Mouse (Mus musculus): ENCODE results near the gene Arl6ip1. TPM values are rescaled to one million over a fixed set of nuclear protein-coding genes. Genes with fewer than 3 reads are reported as not detected.

Arl6ip1 gene
- total and polyA plus RNA-seq, 3 experiments = 214 to 248 (median 234) TPM

DNA sequence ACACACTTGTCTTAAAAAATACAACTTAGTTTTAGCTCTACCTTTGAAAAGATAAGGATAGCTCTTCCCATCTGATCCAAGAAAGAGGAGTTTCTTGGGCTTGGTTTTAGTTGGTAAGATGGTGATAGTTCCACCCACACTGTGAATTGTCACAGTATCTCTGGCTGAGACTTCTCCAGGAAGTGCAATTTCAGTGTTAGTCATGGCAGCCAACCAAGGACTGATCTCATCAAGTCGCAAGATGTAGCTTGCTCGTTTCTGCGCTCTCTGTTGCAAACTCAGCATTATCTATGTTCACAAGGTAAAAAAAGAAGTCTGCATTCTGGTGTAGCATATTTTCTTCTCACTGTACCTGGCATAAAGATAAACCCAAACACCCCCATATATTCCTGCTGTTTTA is 30.7 kb upstream of the Arl6ip1 start:
- no peaks in the 10 kb centered on the region for H3K4me1 ChIP-seq (ENCODE audit: control insufficient read depth in 1 of 2, insufficient read depth in 2 of 2)
- no peaks in the 10 kb centered on the region for H3K27me3 ChIP-seq (replicated peaks)
- no peak for DNase-seq (ENCODE audit: extremely low read depth)
- in situ Hi-C loops (cut with MboI; ENCODE audit: low pct_ligation_motif_present, low pct_unique_long_range_greater_than_20kb, low sequenced_read_pairs) (no loop called here), dilution Hi-C loops (cut with MboI; ENCODE audit: extremely low pct_ligation_motif_present, extremely low pct_unique_long_range_greater_than_20kb, low sequenced_read_pairs) (no loop called here)
- H3K4me3 ChIP-seq (replicated peaks in 1 of 3; ENCODE audit: low read depth in 2 of 3, low read length in 2 of 3, poor library complexity in 1 of 3) = no peak overlapping the region
- no peak for TF ChIP-seq JUND (conservative IDR thresholded peaks at IDR 0.05; ENCODE audit: low read depth, low read length)
- TF ChIP-seq MAX (IDR thresholded peaks at IDR 0.05; ENCODE audit: low read length) = no peak
- no peak for TF ChIP-seq SMC3 (IDR thresholded peaks at IDR 0.05; ENCODE audit: low read depth, low read length)
- TF ChIP-seq MAZ (IDR thresholded peaks at IDR 0.05; ENCODE audit: low read depth, low read length) = no peak
- no peak for TF ChIP-seq GABPA (IDR thresholded peaks at IDR 0.05; ENCODE audit: insufficient replicate concordance, low read depth, low read length)
- TF ChIP-seq E2F4 (IDR thresholded peaks at IDR 0.05; ENCODE audit: insufficient replicate concordance, low read depth, low read length) = no peak
- TF ChIP-seq TCF12 (IDR thresholded peaks at IDR 0.05; ENCODE audit: low read depth, low read length) = no peak
- no peak for TF ChIP-seq RCOR1 (conservative IDR thresholded peaks at IDR 0.05; ENCODE audit: low read depth, low read length)
- no peak for TF ChIP-seq POLR2AphosphoS2 (IDR thresholded peaks at IDR 0.05; ENCODE audit: low read depth, low read length)
- TF ChIP-seq ZNF384 (IDR thresholded peaks at IDR 0.05; ENCODE audit: low read depth, low read length) = no peak
- no peak for TF ChIP-seq NELFE (IDR thresholded peaks at IDR 0.05; ENCODE audit: low read depth, low read length)
- no peak for TF ChIP-seq CHD2 (IDR thresholded peaks at IDR 0.05; ENCODE audit: low read length)
- TF ChIP-seq CTCF (conservative IDR thresholded peaks at IDR 0.05 in 1 of 2, IDR thresholded peaks at IDR 0.05 in 1 of 2; ENCODE audit: low read depth in 2 of 2, low read length in 2 of 2) = no peak
- TF ChIP-seq SIN3A (IDR thresholded peaks at IDR 0.05; ENCODE audit: low read length) = no peak
- TF ChIP-seq ZMIZ1 (IDR thresholded peaks at IDR 0.05; ENCODE audit: low read depth, low read length) = no peak
- TF ChIP-seq IRF4 (IDR thresholded peaks at IDR 0.05; ENCODE audit: low read depth, low read length) = no peak
- TF ChIP-seq UBTF (IDR thresholded peaks at IDR 0.05; ENCODE audit: low read depth, low read length) = no peak
- no peaks in the 10 kb centered on the region for H3K79me2 ChIP-seq (replicated peaks; ENCODE audit: control insufficient read depth, extremely low read depth, insufficient read depth, poor library complexity, severe bottlenecking)
- no peak overlapping the region for H3K27ac ChIP-seq (ENCODE audit: insufficient read depth, low read depth)
- no peak overlapping the region for H3K4me2 ChIP-seq (ENCODE audit: insufficient read depth, low read depth, poor library complexity, severe bottlenecking)
- peaks cover 39 to 80% of the 10 kb centered on the region in 2 experiments for H3K36me3 ChIP-seq (replicated peaks in 1 of 2; ENCODE audit: control insufficient read depth in 1 of 2, insufficient read depth in 1 of 2, low read length in 1 of 2)
- H3K9ac ChIP-seq (ENCODE audit: insufficient read depth, low read depth) = no peak overlapping the region
- H3K9me3 ChIP-seq (replicated peaks; ENCODE audit: low read length) = no peaks in the 10 kb centered on the region

DNA sequence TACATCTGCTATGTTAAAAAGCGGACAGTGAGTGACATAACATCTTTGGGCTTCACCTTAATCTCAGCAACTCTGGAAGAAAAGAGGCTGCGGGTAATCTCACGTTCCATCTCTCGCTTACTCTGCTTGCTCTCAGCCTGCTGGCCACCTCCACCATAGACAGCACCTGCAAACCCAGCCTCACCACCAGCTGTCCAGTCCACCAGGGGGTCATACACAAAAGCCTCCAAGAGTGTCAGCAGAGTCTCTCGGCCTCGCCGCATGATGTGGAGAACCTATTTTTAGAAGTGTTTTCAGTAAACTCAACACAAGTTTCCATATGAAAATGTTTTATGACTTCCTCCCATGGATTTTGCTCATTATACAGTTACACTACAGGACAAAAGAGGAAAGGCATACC is 27.0 kb upstream of the Arl6ip1 start:
- in situ Hi-C loops (cut with MboI; ENCODE audit: low pct_ligation_motif_present, low pct_unique_long_range_greater_than_20kb, low sequenced_read_pairs) (no loop called here), dilution Hi-C loops (cut with MboI; ENCODE audit: extremely low pct_ligation_motif_present, extremely low pct_unique_long_range_greater_than_20kb, low sequenced_read_pairs) (no loop called here)
- Histone ChIP-seq H3K4me3 (replicated peaks in 1 of 3; ENCODE audit: low read depth in 2 of 3, low read length in 2 of 3, poor library complexity in 1 of 3) (no peak overlapping the region), H3K9ac (ENCODE audit: insufficient read depth, low read depth) (no peak overlapping the region), H3K27ac (ENCODE audit: insufficient read depth, low read depth) (no peak overlapping the region), H3K79me2 (replicated peaks; ENCODE audit: control insufficient read depth, extremely low read depth, insufficient read depth, poor library complexity, severe bottlenecking) (no peaks in the 10 kb centered on the region), H3K4me2 (ENCODE audit: insufficient read depth, low read depth, poor library complexity, severe bottlenecking) (no peak overlapping the region), H3K36me3 (replicated peaks in 1 of 2; ENCODE audit: control insufficient read depth in 1 of 2, insufficient read depth in 1 of 2, low read length in 1 of 2) (peaks cover 56 to 88% of the 10 kb centered on the region in 2 experiments), H3K27me3 (replicated peaks) (no peaks in the 10 kb centered on the region), H3K9me3 (replicated peaks; ENCODE audit: low read length) (no peaks in the 10 kb centered on the region), H3K4me1 (ENCODE audit: control insufficient read depth in 1 of 2, insufficient read depth in 2 of 2) (no peaks in the 10 kb centered on the region)
- no peak for TF ChIP-seq MXI1 (IDR thresholded peaks at IDR 0.05; ENCODE audit: low read depth, low read length)
- no peak for DNase-seq (ENCODE audit: extremely low read depth)

Measured in CH12.LX (cell line).